Mouse (Mus musculus): ENCODE data around the gene Rab6a. TPM values are rescaled to one million over a fixed set of nuclear protein-coding genes. Genes with fewer than 3 reads are reported as not detected.
A peak's percentile ranks its signal among the peaks of the same experiment; 100 is the strongest.

Gene Rab6a
- polyA plus RNA-seq, 1 experiment from 2014 or later: 106 TPM

DNA sequence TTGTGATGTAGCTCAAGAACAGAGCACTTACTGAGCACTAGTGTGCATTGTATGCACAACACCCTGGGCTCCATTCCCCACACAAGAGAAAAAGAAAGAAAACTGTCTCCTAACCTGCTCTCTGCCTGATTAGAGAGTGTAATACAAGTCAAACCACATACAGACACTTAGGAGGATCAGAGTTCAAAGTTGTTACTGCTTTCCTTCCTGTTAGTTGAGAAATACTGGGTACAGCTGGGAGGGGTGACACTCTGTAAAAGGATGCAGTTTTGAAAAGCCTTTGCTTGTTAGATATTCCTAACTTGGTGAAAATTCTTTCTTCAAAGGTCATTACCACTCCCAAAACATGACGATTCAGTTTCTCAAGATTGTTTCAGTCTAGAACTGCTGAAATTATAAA lies 17.4 kb upstream of the Rab6a start:
- Histone ChIP-seq H3K27me3 (no peaks in the 10 kb centered on the region), H3K36me3 (no peaks in the 10 kb centered on the region), H3K9me3 (no peaks in the 10 kb centered on the region), H3K4me3 (no peak overlapping the region), H3K4me2 (no peak overlapping the region), H3K27ac (0 out of 2 replicates have a peak overlapping the region, but pooled peaks have one; percentile 40), H3K4me1 (no peaks in the 10 kb centered on the region), H3K9ac (no peak overlapping the region)
- WGBS: 51% methylated on average over 1 of the region's 1 CpGs
- no peak for ATAC-seq (ENCODE audit: insufficient number of reproducible peaks, low FRiP score, low TSS enrichment, low read depth)

DNA sequence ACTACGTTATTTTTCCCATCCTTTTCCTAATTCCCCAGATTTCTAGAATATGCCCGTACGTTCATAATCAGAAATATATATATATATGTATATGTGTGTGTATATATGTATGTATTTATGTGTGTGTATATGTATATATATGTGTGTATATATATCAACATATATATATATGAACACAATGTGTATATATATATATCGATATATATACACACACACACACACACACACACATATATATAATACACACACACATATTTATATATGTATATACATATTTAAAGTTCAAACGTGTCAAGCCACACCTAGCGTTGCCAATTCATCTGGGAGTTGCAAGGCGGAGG lies 16.7 kb upstream of the Rab6a start:
- peak overlapping the region; percentile 90 for H3K27ac ChIP-seq
- 30% methylated on average over 7 of the region's 7 CpGs for WGBS
- no peak for ATAC-seq (ENCODE audit: insufficient number of reproducible peaks, low FRiP score, low TSS enrichment, low read depth)

DNA sequence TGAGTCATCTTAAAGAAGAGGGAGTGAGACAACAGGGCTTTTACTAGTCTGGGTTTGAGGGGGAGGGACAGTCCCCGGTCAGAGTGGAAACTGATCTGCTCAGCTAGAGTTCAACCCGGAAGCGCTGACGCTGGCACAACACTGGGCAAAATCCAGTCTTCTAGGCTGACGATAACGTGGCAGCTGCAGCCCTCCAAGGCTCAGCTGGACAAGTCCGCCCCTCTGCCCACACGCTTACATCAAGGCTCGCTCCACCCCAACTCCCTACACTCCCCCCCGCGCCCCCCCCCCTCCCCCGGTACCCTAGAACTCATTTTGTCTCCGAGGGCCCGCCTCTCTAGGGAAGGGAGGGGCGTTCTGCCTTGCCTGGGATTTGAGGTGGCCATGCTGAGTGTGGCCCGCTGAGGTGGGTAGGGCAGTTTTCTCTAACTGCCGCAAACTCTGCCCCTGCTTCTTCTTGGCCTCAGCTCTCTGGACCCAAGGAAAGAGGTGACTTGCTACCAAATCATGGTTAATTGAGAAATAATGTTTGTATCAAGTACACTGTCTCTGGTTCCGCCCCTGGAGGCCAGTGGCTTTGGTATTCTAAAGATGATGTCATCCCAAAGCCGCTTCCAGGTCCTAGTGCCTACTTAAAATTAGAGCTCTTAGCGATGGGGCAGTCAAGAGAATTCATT lies 16.2 kb upstream of the Rab6a start:
- Histone ChIP-seq H3K4me3 (peak overlapping the region; percentile 49), H3K36me3 (no peaks in the 10 kb centered on the region), H3K27me3 (no peaks in the 10 kb centered on the region), H3K9ac (peak overlapping the region; percentile 33), H3K4me1 (no peaks in the 10 kb centered on the region), H3K27ac (peak overlapping the region; percentile 90), H3K9me3 (no peaks in the 10 kb centered on the region), H3K4me2 (peak overlapping the region; percentile 53)
- under 1% methylated on average over 18 of the region's 20 CpGs for WGBS
- peak; percentile 95 for ATAC-seq (ENCODE audit: insufficient number of reproducible peaks, low FRiP score, low TSS enrichment, low read depth)

More for the DNA sequence above, 16.7 kb upstream of the Rab6a start:
- no peaks in the 10 kb centered on the region for H3K27me3 ChIP-seq
- H3K4me3 ChIP-seq: peak overlapping the region; percentile 49
- H3K4me2 ChIP-seq: peak overlapping the region; percentile 53
- no peaks in the 10 kb centered on the region for H3K9me3 ChIP-seq
- peak overlapping the region; percentile 33 for H3K9ac ChIP-seq
- H3K36me3 ChIP-seq: no peaks in the 10 kb centered on the region
- no peaks in the 10 kb centered on the region for H3K4me1 ChIP-seq

DNA sequence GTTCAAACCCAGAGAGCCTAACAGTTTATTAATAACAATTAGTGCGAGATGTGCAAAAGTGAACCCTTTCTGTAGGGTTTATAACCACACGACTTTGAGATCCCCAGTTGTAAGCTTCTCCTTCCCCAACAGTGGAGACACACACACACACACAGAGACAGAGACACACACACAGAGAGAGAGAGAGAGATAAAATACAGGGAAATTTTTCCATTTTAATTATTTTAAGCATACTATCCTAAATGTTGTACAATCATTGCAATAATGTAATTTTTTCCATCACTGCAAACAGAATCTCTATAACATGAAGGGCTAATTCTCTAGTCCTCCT lies 15.7 kb upstream of the Rab6a start:
- peak overlapping the region; percentile 33; the same call in 1 of the 2 replicates for H3K9ac ChIP-seq
- H3K4me2 ChIP-seq: peak overlapping the region; percentile 53
- H3K4me3 ChIP-seq: peak overlapping the region; percentile 49
- H3K27me3 ChIP-seq: no peaks in the 10 kb centered on the region
- H3K4me1 ChIP-seq: no peaks in the 10 kb centered on the region
- ATAC-seq (ENCODE audit: insufficient number of reproducible peaks, low FRiP score, low TSS enrichment, low read depth): no peak
- H3K27ac ChIP-seq: peak overlapping the region; percentile 90
- WGBS: 11% methylated on average over 2 of the region's 2 CpGs
- H3K9me3 ChIP-seq: no peaks in the 10 kb centered on the region
- no peaks in the 10 kb centered on the region for H3K36me3 ChIP-seq

DNA sequence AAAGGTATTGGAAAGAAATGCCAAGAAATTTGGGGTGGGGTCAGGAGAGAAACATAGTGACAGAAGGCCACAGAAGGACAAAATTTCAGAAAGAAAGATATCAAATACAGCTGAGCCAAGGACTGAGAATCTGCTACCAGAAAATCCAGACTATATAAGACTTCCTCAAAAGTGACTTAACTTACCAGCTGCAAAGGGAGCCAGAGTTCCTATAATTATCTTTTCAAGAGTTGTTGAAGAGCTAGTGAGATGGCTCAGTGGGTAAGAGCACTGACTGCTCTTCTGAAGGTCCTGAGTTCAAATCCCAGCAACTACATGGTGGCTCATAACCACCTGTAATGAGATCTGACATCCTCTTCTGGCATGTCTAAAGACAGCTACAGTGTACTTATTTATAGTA lies 13.9 kb upstream of the Rab6a start:
- ATAC-seq (ENCODE audit: insufficient number of reproducible peaks, low FRiP score, low TSS enrichment, low read depth): no peak
- Histone ChIP-seq H3K36me3 (no peaks in the 10 kb centered on the region), H3K27ac (no peak overlapping the region), H3K4me2 (no peak overlapping the region), H3K9ac (no peak overlapping the region), H3K4me1 (no peaks in the 10 kb centered on the region), H3K9me3 (no peaks in the 10 kb centered on the region), H3K27me3 (no peaks in the 10 kb centered on the region), H3K4me3 (no peak overlapping the region)

DNA sequence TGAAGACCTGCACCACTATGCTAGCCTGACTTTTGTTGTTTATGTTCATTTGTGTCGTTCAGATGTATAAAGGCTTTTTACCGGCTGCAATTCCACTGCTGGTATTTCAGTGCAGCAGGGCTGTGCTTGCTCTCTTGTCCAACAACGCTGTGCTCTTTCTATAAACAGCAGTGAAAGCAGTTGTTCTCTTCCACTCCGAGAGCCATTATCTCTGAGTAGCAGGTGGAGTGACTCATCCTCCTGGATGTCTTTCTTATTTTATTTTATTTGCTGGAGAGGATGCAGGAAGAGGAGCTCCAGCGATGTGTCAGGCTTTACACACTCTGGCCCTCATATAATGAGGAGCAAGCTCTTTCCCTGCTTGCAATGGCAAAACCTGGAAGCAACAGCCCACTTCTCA lies 7.0 kb upstream of the Rab6a start:
- no peaks in the 10 kb centered on the region for H3K36me3 ChIP-seq
- no peak for ATAC-seq (ENCODE audit: insufficient number of reproducible peaks, low FRiP score, low TSS enrichment, low read depth)
- H3K27me3 ChIP-seq: no peaks in the 10 kb centered on the region
- no peaks in the 10 kb centered on the region for H3K9me3 ChIP-seq
- no peaks in the 10 kb centered on the region for H3K4me1 ChIP-seq
- 68% methylated on average over 5 of the region's 5 CpGs for WGBS
- H3K9ac ChIP-seq: no peak overlapping the region
- no peak overlapping the region for H3K4me3 ChIP-seq
- no peak overlapping the region for H3K27ac ChIP-seq
- no peak overlapping the region for H3K4me2 ChIP-seq

DNA sequence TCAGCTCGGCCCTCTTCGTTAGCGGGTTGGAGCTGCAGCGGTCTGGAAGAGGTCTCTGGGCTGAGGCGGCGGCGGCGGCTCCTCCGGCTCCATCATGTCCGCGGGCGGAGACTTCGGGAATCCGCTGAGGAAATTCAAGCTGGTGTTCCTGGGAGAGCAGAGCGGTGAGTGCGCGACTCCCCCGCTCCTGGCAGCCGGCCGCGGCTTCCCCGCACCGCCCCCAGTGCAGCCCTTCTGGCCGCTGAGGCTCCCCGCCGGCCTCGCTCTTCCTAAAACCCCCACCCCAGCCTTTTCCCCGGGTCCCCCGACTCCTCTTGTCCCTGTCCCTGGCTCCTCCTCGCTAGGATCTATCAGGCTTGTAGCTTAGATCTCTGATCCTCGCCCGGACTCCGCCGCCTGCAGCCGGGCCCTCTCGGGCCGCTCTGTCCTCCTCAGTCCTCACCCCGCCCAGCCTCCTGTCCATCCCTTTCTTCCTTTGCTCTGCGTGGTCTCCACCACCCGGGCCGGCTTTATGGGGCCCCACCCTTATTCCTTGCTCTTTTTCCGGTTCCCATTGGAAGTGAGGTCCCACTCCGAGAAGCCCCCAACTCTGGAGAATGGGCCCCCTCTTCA lies 1.0 kb downstream of the Rab6a start, which contains the start of gene Mrpl48:
TSS of gene Mrpl48 (minus strand) at position 172 of the 612 bp plus-strand sequence.
- Histone ChIP-seq H3K4me2 (peak within 1 kb of the TSS; percentile 67), H3K9ac (peak within 1 kb of the TSS; percentile 100), H3K36me3 (no peaks in the 10 kb centered on the region), H3K27me3 (no peaks in the 10 kb centered on the region), H3K4me1 (0 out of 2 replicates have a peak, but pooled peaks cover 4% of the 10 kb centered on the region), H3K9me3 (no peaks in the 10 kb centered on the region), H3K27ac (peak within 1 kb of the TSS; percentile 100), H3K4me3 (peak within 1 kb of the TSS; percentile 99)
- under 1% methylated on average over 42 of the region's 43 CpGs for WGBS
- no peak for ATAC-seq (ENCODE audit: insufficient number of reproducible peaks, low FRiP score, low TSS enrichment, low read depth)

DNA sequence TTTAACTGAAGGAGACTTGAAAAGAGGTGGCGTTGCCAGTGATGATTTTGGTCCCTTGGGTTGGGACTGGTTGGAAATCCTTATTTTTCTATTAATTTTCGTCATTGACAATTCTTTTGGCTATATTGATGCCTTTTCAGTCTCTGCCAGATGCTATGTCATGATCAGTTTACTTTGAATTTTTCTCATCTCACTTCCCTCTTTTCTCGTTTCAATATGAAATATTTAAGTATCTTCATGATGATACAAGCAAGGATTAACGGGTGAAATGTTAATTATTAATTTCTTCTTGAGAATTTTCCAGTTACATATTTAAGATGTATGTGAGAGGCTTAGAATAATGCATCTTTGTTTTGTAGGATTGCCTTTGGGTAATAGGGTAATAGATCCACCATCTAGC lies 1.7 kb downstream of the Rab6a start:
- 18% methylated on average over 4 of the region's 4 CpGs for WGBS
- no peak overlapping the region; the same call in 1 of the 2 replicates for H3K27ac ChIP-seq
- ATAC-seq (ENCODE audit: insufficient number of reproducible peaks, low FRiP score, low TSS enrichment, low read depth): no peak

DNA sequence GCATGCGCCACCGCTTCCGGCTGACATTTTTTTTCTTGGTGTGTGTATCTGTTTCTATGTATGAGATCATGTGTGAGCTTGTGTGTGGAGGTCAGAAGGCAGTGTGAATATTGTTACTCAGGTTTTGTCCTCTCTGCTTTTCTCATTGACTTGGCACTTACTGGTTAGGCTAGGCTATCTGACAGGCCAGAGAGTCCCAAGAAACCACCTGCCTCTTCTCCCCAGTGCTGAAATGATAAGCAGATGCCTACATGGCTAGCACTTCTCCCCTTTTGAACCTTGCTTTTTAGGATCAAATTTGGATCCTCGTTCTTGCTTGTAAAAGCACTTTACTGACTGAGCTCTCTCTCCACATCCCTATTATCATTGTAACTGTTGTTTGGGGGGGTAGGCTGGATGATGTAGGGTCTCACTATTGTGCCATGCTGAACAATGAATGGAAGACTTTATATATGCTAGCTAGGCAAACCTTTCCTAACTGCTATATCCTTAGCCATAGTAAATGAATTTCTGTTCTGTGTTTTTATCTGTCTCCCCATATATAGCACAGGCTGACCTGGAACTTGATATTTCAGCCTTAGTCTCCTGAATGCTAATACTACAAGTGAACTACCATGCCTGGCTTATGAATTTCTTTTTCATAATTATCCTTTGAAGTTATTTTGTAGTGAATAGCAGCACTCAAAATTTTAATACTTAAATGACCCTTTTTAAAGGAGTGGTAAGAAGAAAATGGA lies 9.1 kb downstream of the Rab6a start:
- Histone ChIP-seq H3K4me2 (no peak overlapping the region), H3K27ac (no peak overlapping the region), H3K9me3 (no peaks in the 10 kb centered on the region), H3K4me1 (no peaks in the 10 kb centered on the region), H3K36me3 (no peaks in the 10 kb centered on the region), H3K4me3 (no peak overlapping the region), H3K27me3 (no peaks in the 10 kb centered on the region), H3K9ac (no peak overlapping the region)
- 86% methylated on average over 4 of the region's 4 CpGs for WGBS
- ATAC-seq (ENCODE audit: insufficient number of reproducible peaks, low FRiP score, low TSS enrichment, low read depth): no peak

More for the DNA sequence above, 1.7 kb downstream of the Rab6a start:
- peak overlapping the region; percentile 99 for H3K4me3 ChIP-seq
- no peaks in the 10 kb centered on the region for H3K27me3 ChIP-seq
- peak overlapping the region; percentile 100 for H3K9ac ChIP-seq
- H3K4me2 ChIP-seq: peak overlapping the region; percentile 67
- H3K36me3 ChIP-seq: no peaks in the 10 kb centered on the region
- H3K9me3 ChIP-seq: no peaks in the 10 kb centered on the region
- H3K4me1 ChIP-seq: 0 out of 2 replicates have a peak, but pooled peaks cover 4% of the 10 kb centered on the region

DNA sequence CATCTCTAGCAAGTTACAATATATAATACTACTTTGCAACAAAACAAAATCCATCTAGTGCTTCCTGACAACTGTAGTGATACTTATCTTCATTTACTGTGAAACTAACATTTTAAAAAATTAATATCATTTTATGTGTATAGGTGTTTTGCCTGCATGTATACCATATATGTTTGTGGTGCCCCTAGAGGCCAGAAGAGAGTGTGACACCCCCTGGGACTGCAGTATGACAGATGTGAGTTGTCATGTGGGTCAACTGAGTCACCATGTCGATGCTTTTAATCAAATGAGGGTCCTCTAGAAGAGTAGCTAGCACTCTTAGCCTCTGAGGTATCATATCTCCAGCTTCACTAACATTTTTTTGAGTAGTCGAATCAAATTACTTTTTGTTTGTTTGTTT lies 15.1 kb downstream of the Rab6a start:
- H3K27me3 ChIP-seq: no peaks in the 10 kb centered on the region
- 0 out of 2 replicates have a peak, but pooled peaks cover 2% of the 10 kb centered on the region for H3K36me3 ChIP-seq
- ATAC-seq (ENCODE audit: insufficient number of reproducible peaks, low FRiP score, low TSS enrichment, low read depth): no peak
- no peak overlapping the region for H3K27ac ChIP-seq
- no peaks in the 10 kb centered on the region for H3K4me1 ChIP-seq
- 90% methylated on average over 2 of the region's 2 CpGs for WGBS
- no peak overlapping the region for H3K9ac ChIP-seq
- no peak overlapping the region for H3K4me3 ChIP-seq
- no peaks in the 10 kb centered on the region for H3K9me3 ChIP-seq
- no peak overlapping the region for H3K4me2 ChIP-seq

DNA sequence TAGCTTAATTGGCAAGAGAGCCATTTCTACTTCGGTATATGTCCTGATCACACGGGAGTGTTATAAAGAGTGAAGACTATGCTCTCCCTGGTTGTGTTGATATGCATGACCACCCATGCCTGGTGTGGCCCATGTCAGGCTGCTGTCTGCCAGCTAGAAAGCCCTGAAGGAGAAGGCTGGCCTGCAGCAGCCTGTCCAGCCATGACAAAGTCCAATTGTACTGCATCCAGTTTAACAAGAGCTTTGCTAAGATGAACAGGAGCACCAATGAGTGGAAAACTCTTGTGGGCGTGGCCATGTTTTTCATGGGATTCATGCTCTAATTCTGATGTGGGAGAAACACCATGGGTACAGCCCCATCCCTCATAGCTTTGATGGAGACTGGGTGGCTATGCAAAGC lies 17.3 kb downstream of the Rab6a start:
- H3K9ac ChIP-seq: no peak overlapping the region
- no peak for ATAC-seq (ENCODE audit: insufficient number of reproducible peaks, low FRiP score, low TSS enrichment, low read depth)
- H3K4me2 ChIP-seq: no peak overlapping the region
- H3K4me3 ChIP-seq: no peak overlapping the region
- WGBS: 85% methylated on average over 3 of the region's 3 CpGs
- no peak overlapping the region for H3K27ac ChIP-seq
- H3K27me3 ChIP-seq: no peaks in the 10 kb centered on the region
- no peaks in the 10 kb centered on the region for H3K9me3 ChIP-seq
- 0 out of 2 replicates have a peak, but pooled peaks cover 2% of the 10 kb centered on the region for H3K36me3 ChIP-seq
- H3K4me1 ChIP-seq: no peaks in the 10 kb centered on the region

DNA sequence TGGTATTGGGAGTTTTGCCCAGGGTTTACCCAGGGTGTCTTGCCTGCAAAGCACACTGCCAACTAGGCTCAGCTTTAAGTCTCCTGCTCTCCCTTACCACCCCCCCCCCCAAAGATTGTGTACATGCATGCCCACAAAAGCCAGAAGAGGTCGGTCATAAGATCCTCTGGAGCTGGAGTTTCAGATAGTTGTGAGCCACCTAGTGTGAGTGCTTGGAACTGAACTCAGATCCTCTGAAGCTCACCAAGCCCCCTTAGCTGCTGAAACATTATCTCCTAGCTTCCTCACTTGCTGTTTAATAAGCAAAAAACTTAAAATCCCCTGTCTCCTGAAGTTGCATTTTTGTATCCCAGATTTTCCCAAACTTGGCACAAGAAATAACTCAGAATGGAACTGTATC lies 30.4 kb downstream of the Rab6a start:
- Histone ChIP-seq H3K4me1 (no peaks in the 10 kb centered on the region), H3K27me3 (no peaks in the 10 kb centered on the region), H3K4me2 (no peak overlapping the region), H3K9ac (no peak overlapping the region), H3K27ac (no peak overlapping the region), H3K36me3 (peaks cover 38% of the 10 kb centered on the region), H3K9me3 (no peaks in the 10 kb centered on the region), H3K4me3 (no peak overlapping the region)
- WGBS: 0% methylated on average over 1 of the region's 1 CpGs
- ATAC-seq (ENCODE audit: insufficient number of reproducible peaks, low FRiP score, low TSS enrichment, low read depth): no peak

Measured in limb, embryonic 15.5 days (tissue).